Mouse (Mus musculus) T-cell, adult 2 months (primary cell): ENCODE measurements around the gene Myt1l.

Experiments
- DNase-seq: peaks from one replicate; pipeline ENCODE4 v3.0.0; 2022; ENCODE audit warnings: low spot score

Gene Myt1l

DNA sequence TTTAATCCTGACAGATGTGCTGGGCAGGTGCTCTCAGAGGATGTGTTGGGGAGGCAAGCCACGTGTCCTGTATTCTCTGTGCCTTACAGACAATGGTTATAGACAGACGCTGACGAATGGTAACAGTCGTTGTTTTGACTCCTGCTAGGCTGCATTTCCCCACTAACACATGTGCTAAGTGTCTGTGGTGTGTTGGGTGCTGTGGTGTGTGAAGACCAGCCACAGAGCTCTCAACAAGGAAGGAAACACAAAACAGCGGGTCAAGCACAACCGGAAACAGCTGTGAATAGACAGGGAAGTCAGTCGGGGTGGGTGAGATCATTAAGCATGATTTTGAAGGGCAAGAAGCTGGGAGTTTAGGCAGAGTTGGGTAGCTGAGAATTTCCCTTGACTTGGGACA, 41.1 kb downstream of the Myt1l start:
- no peak for DNase-seq

DNA sequence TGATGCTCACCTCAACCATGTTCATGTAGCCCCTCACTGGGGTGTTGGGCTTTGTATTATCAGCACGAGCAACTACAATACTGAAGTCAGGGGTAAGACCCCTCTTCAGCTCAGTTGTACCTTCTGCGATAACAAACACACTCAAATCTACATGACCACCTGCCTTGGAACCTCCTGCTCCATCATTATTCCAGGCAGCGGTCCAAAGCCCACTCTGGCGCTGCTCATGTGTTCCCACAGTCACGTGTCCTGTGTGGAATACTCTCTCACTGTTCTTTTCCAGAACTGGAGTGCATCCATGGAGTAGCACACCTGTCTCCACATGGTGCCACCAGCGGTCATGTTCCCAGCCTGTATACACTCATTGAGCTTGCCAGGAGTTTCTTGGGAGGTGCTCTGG, 42.2 kb downstream of the Myt1l start:
- no peak for DNase-seq

DNA sequence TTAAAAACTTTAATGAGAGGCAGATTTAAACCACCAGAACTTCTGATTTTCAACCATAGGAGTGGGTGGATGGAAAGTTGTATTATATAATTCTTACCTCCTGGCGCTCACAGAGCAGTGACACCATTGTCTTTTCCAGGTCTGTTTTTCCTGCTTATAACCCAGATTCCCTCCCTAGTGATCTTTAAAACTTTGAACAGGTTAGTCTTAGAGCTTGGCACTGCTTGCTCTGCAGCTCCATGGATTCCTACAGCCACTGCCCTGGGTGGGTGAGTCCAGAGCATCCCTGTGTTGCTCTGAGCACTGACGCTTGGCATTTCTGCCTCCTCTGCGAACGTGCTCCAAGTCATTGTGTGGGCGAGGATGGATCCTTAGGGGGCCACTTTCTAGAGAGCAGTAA, 43.4 kb downstream of the Myt1l start:
- DNase-seq, result no peak

DNA sequence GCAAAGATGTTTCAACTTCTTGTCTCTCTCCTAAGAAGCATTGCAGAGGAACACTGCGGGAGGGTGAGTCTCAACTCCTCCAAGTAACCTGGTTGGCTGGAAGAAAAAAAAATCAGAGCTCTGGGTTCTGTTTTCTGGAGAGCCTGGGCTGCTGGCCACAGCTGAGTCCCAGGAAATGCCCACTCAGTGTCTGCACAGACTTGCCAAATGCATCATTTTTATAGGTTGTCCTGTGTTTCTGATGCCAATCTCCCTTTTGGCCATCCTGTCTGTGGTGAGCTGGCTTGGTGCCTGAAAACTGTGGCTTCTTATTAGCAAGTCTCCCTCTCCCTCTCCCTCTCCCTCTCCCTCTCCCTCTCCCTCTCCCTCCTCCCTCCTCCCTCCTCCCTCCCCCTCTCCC, 65.6 kb downstream of the Myt1l start:
- no peak for DNase-seq

DNA sequence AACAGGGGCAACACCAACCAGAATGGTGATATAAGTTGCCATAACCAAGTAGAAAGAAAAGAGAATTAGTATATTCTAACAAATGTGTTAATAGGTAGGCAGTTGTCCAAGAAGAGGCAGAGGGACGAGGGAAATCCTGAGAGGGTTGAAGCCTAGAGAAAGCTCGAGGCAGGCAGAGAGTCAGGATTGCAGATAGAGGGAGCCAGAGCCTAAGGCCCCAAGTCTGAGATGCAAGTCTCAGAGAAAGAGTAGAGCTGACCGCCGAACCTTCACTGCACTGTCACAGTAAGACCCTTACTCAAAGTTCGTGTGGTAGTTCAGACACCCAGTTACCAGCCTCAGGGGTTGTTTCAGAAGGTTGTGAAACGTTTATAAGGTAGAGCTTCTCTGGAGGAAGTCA, 71.7 kb downstream of the Myt1l start:
- no peak for DNase-seq

DNA sequence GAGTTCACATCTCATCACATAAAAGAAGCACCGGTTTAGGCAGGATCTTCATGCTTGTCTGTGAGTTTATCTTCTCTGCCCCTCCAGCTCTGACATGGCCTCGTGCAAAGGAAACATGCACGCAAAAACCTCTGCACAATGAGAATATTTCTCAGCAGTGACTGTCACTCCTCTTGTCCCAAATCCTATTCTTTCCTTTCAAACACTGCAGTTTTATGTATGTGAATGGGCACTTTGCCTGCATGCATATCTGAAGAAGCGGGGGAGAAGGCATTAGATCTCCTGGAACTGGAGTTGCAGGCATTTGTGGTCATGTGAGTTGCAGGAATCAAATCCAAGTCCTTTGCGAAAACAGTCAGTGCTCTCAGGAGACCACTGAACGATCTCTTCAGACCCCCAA, 73.0 kb downstream of the Myt1l start:
- DNase-seq, result no peak

DNA sequence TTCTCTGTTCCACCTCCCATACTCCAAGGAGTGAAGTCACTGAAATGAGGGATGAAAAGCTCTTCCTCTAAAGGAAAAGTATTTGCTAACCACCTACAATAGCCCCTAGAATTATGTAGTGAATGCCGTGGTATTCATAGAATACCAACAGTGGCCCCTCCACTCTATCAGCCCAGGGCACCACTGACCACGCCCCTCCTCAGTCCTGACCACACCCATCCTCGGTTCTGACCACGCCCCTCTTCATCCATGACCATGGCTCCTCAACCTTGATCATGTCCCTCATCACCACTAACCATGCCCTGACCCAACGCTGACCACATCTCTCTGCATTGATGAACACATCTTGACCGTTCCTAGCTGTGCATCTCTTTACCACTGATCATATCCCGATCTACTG, 76.5 kb downstream of the Myt1l start:
- DNase-seq, result no peak

DNA sequence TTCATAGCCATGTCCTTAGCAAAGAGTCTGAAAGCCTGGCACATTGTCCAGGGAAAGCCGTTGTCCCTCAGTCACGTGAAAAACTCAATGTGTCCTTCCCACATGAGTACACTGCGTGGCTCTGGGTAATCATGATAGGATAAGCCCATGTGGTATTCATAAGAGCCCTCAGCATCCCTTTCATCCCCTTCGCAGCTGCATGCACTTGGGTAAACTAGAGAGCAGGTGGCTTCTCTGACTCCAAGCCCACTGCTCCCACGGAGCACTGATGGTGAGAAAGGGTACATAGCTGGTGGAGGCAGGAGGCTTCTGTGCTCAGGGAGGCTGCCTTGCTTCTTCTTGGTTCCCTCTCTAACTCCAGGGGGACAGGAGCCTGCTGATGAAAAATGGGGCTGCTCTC, 76.9 kb downstream of the Myt1l start:
- DNase-seq, result no peak

DNA sequence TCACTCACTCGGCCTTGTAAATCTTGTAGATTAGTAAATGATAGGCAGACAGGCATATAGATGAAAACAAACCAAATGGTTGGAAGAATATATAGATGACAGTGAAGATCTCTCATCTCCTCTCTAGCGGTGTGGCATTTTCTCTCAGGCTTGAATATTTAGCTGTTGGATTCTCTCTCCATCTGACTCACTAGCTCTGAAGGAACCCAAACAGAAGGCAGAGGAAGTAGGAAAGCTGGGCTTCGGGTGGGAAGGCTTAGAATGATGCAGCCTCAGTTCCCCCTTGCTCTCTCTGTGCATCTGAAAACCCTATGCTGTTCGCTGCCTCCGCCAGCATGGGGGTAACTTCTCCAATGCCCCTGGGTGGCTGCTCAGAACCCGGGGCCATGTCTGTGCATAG, 78.0 kb downstream of the Myt1l start:
- DNase-seq, result no peak

DNA sequence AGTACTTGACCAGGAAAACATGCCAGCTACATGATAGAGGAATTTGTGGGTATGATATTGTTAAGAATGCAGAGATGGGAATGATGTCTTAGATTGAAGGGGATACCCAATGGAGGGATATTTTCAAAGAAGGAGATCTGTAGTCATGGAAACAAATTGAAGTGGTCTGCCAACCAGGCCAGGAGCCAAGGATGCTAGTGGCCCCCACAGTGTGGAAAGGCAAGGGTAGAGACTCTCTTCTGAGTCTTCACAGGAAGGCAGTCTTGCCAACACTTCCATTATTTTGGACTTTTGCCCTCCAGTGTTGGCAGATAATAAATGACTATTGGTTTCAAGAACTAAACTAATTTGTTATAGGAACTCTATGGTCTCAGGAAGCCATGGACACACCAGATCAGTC, 89.6 kb downstream of the Myt1l start:
- no peak for DNase-seq

DNA sequence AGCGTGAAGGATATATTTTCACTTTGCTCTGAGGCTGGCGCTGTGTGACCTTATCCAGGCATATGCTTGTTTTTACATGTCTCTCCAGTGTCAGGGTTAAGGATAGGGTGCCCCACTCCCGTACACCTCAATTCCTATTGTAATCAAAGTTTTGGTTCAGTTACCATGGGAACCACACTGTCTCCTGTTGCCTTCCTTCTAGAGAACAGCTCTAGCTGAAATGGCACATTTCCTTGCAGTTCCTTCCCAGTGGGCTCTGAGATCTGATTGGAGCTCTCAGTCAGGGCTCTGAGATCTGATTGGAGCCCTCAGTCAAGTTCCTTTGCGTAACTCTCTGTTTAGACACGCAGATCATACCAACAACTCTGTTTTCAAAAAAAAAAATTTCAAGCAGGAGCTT, 93.3 kb downstream of the Myt1l start:
- no peak for DNase-seq

DNA sequence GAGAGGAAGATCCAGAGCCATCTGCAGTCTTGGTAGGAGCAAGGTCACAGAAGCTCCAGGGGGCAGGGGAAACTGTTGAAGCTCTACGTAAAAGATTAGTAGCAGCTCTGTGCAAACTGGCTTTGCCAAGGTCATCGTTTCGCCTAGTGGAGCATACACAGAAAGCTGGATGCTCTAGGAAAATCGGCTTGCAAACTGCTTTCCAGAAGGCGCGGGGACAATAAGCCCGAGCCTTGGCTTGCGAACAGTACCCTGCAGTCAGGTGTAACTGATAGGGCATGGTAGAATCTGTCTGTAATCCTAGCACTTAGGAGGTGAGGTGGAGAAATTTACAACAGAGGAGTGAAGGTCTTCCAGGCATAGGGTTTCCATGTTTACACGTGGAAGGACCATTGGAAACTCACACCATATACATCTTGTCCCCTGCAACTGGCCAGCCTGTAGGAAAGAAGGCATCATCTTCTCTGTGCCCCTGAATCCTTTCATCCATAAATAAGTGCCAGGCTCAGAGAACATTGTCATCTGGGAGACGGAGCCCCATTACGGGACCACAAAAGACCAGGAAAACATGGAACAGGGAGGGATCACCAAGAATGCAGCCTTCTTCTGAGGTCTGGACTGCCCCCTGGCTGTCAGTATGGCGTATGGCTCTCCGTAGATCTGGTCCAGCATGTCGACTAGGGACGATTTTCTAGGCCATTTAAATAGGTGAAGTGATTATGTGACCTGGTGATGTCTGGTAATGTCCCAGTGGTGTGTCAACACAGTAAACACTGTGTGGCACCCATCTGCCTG, 100.0 kb downstream of the Myt1l start:
- no peak for DNase-seq

DNA sequence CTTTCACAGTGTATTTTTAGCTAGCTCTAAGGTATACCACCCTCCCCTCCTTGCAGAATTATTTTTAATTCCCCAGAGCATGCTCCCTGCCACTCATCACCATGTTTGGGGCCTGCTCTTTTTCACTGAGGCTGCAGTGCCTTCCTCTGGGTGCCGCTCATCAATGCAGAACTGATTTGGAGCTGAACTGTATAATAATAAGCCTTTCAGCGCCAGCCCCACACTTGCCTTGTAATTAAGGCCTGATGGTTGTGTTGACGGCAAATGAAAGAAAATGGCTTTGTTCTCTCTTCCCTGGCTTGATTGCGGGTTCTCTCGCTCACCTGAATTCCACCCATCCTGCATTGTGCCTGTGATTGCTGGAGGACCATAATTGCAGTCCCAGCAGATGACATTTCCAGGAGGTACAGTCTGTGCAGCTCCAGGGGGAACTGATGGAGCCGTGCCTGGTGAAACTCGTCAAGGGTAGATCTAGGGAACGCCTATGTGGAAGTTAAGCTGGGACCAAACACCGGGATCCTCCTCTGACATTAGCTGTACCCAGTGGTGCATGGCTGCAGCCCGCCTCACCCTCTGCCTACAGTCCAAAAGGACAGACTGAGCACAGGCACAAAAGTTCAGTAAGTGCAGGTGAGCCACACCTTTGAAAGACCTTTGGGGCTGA, 101.8 kb downstream of the Myt1l start:
- DNase-seq, result no peak

DNA sequence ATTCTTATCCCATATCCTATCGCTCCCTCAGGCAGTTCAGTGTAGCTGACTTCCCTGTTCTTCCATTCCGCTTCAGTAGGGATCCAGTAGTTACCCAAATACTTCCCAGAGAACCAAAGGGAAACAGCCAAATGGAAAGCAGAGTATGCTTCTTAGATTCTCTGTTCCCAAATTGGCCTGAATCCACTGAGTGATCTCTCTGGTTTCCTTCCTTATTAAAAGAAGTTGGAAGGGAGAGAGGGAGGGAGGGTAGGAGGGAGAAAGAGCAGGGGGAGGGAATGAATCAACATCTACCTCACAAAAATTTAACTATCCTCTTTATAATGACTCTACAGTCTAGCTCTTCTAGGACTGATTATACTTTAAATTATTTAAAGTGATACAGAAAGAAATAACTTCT, 106.3 kb downstream of the Myt1l start:
- DNase-seq, result no peak

DNA sequence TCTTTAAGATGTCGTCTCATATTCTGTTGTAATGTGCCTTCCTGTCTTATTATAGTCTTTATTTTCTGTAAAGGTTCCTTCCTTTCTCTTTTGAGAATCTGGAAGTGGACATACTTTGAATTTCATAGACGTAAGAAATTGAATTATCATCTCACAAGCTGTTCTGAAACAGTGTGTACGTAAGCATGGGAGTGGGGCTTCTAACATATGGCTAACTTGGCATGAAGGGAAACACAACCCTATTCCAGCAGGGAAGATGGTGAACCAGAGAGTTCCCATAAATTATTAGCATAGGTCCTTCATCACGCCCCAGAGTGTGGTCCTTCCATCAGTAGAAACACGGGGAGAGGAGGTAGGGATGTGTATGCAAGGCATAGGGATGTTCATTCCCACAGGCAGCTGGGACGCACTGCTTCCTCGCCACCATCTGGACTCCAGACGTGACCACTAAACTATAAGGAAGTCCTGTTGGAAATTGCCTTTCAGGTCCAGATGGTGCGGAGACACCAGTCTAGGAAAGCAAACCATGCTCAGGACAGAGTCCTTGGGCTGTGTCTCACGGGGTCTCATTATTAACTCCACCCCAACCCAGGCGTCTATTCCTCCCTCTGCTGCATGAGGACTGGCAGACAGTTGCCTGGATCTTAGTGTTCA, 111.5 kb downstream of the Myt1l start:
- DNase-seq, result no peak

DNA sequence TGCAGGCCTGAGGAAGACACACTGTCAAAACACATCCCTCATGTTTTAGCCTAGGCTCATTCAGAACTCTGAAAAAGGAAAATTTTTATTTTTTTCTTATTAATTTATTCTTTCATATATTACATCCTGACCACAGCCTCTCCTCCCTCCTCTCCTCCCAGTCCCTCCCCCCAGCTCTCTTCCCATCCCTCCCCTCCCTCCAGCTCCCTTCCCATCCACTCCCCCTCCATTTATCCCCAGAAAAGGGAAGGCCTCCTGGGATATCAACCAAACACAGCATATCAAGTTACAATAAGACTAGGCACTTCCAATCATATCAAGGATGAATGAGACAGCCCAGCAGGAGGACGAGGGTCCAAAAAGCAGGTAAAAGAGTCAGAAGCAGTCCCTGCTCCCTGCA, 112.0 kb downstream of the Myt1l start:
- no peak for DNase-seq

DNA sequence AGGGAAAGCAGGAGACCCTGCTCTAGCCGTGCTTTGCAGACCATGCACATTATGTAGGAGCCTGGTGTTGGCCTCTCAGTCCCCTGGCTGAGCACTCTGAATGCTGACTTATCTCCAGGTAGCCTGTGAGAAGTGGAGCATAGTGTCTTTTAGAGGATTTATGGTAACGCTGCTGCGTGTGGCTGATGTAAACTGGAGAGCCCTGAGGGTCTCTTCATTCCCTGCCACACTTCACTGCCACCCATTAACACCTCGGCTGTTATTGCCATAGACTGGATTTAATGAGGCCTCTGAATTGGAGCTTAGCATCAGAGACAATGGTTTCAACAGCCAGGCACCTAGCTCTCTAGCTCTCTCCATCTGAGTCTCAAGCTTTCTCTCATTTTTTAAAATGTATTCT, 114.7 kb downstream of the Myt1l start:
- DNase-seq, result no peak

DNA sequence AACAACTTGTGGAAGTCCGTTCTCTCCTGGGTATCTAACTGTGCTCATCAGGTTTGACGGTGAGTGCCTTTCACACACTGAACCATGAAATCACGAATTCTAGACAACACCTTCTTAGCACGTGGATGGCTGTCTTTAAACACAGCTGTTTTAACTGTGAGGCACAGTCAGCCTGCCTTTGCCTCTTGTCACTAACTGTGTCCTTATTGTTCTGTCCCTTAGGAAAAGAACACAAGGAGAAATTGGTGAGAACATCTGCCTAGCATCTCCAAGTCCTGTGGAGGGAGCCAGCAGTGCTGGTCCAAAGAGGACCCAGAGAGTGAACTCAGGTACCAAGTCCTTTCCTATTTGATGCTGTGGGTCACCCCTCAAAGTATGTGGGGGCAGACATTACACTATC, 115.9 kb downstream of the Myt1l start:
- no peak for DNase-seq

DNA sequence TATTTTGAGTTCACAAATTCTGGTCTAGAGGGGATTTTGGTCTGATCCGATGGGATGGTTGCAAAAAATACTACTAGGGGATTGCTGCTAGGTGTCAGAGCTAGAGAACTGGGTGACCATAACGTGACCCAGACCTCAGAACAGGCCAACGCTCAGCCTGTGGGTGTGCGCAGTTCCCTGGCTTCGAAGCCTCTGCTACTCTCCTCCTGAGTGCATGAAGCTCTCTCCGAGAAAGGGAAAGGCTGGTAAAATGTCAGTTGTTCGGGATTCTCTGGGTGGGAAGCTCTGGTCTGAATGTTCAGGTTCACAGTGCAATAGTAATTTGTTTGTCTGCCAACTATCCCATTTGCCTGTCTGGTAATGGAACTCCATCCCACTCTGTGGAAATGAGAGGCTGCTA, 116.5 kb downstream of the Myt1l start:
- DNase-seq, result no peak

DNA sequence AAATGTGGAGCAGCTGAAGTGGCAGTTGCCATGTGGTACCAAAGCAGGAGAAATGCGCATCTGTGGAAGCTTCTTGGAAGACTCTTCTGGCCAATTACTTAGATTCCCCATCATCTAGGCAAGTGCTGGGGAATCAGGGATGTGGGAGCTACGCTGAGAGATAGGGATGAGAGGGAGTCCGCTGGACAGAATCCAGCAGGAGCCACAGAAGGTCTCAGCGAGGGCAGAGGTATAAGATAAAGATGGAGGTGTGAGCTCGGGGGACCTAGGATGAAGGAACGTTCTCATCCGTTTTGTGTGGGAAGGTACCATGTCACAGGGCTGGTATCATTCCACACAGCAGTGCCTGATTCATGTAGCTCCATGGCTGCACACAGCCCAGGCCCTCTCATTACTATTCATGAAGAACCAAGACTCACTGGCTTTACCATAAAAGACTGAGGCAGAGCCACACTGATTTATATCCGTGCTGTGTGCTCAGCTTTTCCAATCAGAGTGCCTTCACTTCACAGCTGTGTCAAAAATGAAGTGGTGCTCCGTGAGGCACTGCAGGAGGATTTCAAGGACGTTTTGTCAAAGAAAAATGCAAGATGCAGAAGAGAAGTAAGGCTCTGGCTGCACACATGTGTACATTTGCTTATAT, 121.4 kb downstream of the Myt1l start:
- DNase-seq, result no peak

DNA sequence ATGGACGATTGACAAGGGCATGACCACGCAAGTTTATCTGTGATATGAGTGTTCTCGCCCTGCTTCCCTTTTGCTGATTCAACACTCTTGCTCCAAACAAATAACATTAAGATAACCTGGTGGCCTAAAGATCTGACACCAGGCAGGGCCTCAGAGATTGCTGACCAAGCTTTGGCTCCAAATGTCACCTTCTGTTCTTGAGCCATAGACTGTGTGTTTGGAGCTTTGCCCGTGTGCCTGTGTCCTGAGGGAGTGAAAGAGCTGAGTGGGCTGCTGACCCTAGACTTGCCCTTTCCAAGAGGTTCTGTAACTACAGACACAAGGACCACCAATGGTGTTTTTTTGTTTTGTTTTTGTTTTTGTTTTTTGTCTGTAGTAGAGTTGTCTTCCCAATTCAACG, 124.3 kb downstream of the Myt1l start:
- no peak for DNase-seq

DNA sequence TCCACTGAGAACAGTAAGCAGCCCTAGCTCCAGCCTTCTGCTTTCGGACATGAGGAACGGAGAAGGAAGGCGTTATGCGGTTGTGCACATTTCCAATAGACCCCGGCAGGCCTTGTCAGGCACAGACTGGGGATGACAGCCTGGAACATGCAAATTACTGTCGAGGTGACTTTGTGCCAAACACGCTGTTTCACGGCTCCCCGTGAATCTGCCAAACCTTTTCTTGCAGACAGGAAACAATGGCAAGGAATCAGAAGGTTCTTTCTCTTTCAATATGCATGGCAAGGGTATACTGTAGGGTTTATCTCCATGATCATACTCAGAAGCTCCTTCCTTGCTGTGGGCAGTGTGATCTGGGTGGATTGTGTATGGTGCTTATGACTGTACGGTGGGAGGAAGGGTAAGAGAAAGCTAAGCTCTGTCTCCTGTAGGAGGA, 127.0 kb downstream of the Myt1l start:
- no peak for DNase-seq

DNA sequence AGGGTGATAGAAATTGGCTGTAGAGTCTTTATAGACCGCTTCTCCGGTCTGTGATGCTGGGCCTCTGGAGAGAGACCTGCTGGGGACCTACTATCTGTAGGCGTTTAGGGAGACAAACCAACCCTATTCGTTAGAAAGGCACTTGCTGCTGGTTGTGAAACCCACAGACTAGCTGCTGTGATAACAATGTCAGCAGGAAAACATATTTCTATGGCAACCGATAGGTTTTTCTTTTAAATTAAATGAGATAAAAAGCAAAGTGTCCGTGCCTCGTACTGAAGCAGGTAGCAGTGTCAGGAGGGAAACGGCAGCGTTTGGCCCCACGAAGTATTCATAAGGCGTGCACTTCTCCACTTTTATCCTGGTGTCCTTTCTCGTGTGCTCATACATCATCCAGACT, 127.5 kb downstream of the Myt1l start:
- DNase-seq, result no peak
